Mouse (Mus musculus): Measurements from ENCODE around the gene Il6ra. TPM values are rescaled to one million over a fixed set of nuclear protein-coding genes. Genes with fewer than 3 reads are reported as not detected.
A peak's percentile ranks its signal among the peaks of the same experiment; 100 is the strongest.

Gene Il6ra
- polyA plus RNA-seq, 1 experiment from 2014 or later = 5.3 TPM

DNA sequence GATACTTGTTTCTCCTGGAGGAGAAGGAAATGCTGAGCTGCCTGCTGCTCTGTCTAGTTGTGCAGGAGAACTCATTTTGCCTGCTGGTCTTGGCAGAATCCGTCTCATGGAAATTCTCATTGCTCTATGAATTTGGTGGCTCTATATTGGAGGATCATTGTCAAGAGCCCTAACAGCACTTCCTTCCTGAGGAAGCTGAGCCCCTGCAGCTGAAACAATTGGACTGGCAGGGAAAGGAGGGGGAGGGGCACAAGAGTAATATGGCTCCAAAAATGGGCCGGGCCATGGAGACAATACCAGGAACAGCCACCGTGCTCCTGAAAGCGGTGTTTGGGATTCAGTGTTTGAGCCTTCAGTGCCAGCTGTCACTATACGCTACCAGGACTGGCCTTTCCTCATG, 59.2 kb downstream of the Il6ra start:
- H3K9me3 ChIP-seq (replicated peaks) = no peaks in the 10 kb centered on the region
- no peaks in the 10 kb centered on the region for H3K36me3 ChIP-seq (replicated peaks)
- H3K4me3 ChIP-seq (replicated peaks) = no peak overlapping the region
- no peak overlapping the region for H3K4me2 ChIP-seq
- 37% methylated on average over 5 of the region's 5 CpGs for WGBS (ENCODE audit: insufficient replicate concordance)
- no peak overlapping the region for H3K27ac ChIP-seq (replicated peaks)
- H3K4me1 ChIP-seq (replicated peaks) = 0 out of 2 replicates have a peak, but pooled peaks cover 6% of the 10 kb centered on the region
- 0 out of 2 replicates have a peak, but pooled peaks cover 8% of the 10 kb centered on the region for H3K27me3 ChIP-seq
- no peak for ATAC-seq (ENCODE audit: insufficient read depth)
- H3K9ac ChIP-seq = no peak overlapping the region

DNA sequence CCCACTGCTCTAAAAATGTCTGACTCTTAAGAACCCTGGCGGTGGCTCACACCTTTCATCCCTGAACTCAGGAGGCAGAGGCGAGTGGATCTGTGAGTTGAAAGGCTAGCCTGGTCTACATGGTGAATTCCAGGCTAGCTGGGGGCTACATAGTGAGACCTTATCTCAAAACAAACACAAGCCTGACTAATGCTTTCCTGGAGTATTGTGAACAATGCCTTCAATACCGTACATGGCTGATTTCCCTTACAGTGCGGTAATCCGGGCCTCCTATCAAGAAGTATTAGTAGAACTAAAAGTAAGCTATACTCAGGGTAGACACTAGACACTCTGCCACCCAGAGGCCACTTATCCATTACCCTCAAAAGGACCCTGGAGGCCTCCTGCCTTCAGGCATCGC, 64.9 kb downstream of the Il6ra start:
- Histone ChIP-seq H3K27ac (replicated peaks) (0 out of 2 replicates have a peak overlapping the region, but pooled peaks have one; percentile 6), H3K36me3 (replicated peaks) (no peaks in the 10 kb centered on the region), H3K4me2 (no peak overlapping the region), H3K4me1 (replicated peaks) (peaks cover 8% of the 10 kb centered on the region), H3K4me3 (replicated peaks) (no peak overlapping the region), H3K9ac (no peak overlapping the region), H3K27me3 (no peaks in the 10 kb centered on the region), H3K9me3 (replicated peaks) (no peaks in the 10 kb centered on the region)
- WGBS (ENCODE audit: insufficient replicate concordance) = 68% methylated on average over 6 of the region's 6 CpGs
- ATAC-seq (ENCODE audit: insufficient read depth) = peak; percentile 19; the same call in 1 of the 2 replicates

DNA sequence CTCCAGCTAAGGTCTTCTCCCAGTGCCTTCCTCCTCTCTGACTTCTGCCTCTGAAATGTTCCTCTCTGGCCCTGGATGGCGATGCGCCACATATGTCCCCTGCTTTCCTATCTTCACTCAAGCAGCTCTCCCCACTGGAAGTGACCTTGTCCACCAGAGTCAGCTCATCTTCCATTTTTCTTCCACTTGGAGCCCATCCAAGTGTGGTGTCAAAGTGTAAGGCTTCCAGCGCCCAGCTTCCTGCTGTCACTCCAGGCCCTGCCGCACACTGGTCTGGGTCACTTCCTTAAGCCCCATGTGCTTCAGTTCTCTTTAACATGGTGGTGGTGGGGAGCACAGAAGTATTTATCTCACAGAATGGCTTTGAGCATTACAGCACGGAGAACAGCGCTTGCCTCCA, 65.4 kb downstream of the Il6ra start:
- Histone ChIP-seq H3K36me3 (replicated peaks) (no peaks in the 10 kb centered on the region), H3K9me3 (replicated peaks) (no peaks in the 10 kb centered on the region), H3K27me3 (no peaks in the 10 kb centered on the region), H3K4me2 (no peak overlapping the region), H3K4me1 (replicated peaks) (peaks cover 13% of the 10 kb centered on the region), H3K9ac (no peak overlapping the region), H3K4me3 (replicated peaks) (no peak overlapping the region), H3K27ac (replicated peaks) (0 out of 2 replicates have a peak overlapping the region, but pooled peaks have one; percentile 6)
- peak; percentile 55 for ATAC-seq (ENCODE audit: insufficient read depth)
- WGBS (ENCODE audit: insufficient replicate concordance) = 58% methylated on average over 6 of the region's 6 CpGs

DNA sequence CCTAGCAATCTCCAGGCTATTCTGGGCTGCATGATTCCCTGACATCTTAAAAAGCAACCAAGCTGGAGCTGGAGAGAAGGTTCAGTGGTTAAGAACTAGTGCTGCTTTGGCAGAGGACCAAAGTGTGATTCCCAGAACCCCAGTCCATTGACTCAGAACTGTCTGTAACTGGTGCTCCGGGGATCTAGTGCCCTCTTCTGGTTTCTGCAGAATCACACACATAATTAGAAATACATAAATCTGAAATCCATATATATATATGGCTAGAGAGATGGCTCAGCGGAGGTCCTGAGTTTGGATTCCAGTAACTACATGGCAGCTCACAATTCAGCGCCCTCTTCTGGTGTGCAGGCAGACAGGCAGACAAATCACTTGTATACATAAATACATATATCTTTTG, 65.9 kb downstream of the Il6ra start:
- no peak overlapping the region for H3K4me3 ChIP-seq (replicated peaks)
- H3K27ac ChIP-seq (replicated peaks) = no peak overlapping the region
- H3K9me3 ChIP-seq (replicated peaks) = no peaks in the 10 kb centered on the region
- no peaks in the 10 kb centered on the region for H3K36me3 ChIP-seq (replicated peaks)
- 64% methylated on average over 3 of the region's 3 CpGs for WGBS (ENCODE audit: insufficient replicate concordance)
- ATAC-seq (ENCODE audit: insufficient read depth) = no peak
- H3K9ac ChIP-seq = no peak overlapping the region
- no peaks in the 10 kb centered on the region for H3K27me3 ChIP-seq
- peaks cover 14% of the 10 kb centered on the region for H3K4me1 ChIP-seq (replicated peaks)
- H3K4me2 ChIP-seq = no peak overlapping the region

DNA sequence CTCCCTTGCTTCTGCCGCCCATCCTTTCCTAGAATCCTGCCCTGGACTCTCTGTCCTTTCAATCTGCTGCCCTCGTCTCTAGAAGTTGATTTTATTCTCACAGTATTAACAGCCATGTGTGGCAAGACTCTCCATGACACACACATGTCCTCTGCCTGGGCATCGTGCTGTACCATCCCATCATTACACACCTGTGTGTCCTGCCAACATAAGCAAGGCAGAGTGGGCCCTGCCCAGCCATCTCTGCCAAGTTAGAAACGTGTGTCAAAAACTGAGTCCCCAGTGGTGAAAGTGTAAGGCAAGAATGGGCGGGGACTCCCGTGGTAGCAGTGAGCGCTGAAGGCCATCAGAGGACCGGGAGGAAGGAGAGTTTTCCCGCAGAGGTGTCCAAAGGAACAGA, 67.2 kb downstream of the Il6ra start:
- H3K27me3 ChIP-seq = 0 out of 2 replicates have a peak, but pooled peaks cover 2% of the 10 kb centered on the region
- H3K36me3 ChIP-seq (replicated peaks) = no peaks in the 10 kb centered on the region
- no peak overlapping the region for H3K4me2 ChIP-seq
- H3K4me1 ChIP-seq (replicated peaks) = peaks cover 14% of the 10 kb centered on the region
- 74% methylated on average over 9 of the region's 9 CpGs for WGBS (ENCODE audit: insufficient replicate concordance)
- no peak overlapping the region for H3K9ac ChIP-seq
- no peak overlapping the region for H3K4me3 ChIP-seq (replicated peaks)
- H3K9me3 ChIP-seq (replicated peaks) = no peaks in the 10 kb centered on the region
- no peak for ATAC-seq (ENCODE audit: insufficient read depth)
- no peak overlapping the region for H3K27ac ChIP-seq (replicated peaks)

DNA sequence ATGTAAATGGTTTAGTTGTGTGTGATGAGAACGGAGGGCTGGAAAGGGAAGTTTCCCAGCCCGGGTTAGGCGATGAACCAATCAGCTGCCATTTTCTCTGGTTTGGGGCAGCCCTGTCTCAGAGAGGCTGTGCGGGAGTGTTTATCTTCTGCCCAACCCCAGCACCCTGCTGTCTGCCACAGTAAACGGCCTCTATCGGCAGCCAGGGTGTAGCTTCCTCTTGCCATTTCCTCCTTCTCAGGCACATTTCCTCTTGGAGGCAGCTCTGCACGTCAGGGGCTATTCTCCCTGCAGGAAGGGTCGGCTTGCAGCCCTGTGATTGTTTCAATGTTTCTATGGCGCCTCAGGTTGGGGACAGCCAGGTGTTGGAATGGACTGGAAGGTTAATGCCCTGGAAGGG, 69.8 kb downstream of the Il6ra start:
- WGBS (ENCODE audit: insufficient replicate concordance) = 7% methylated on average over 9 of the region's 9 CpGs
- no peaks in the 10 kb centered on the region for H3K9me3 ChIP-seq (replicated peaks)
- H3K4me1 ChIP-seq (replicated peaks) = peaks cover 14% of the 10 kb centered on the region
- 0 out of 2 replicates have a peak, but pooled peaks cover 8% of the 10 kb centered on the region for H3K27me3 ChIP-seq
- no peaks in the 10 kb centered on the region for H3K36me3 ChIP-seq (replicated peaks)
- H3K27ac ChIP-seq (replicated peaks) = 0 out of 2 replicates have a peak overlapping the region, but pooled peaks have one; percentile 24
- peak; percentile 68 for ATAC-seq (ENCODE audit: insufficient read depth)
- peak overlapping the region; percentile 32; the same call in 1 of the 2 replicates for H3K4me2 ChIP-seq
- no peak overlapping the region for H3K4me3 ChIP-seq (replicated peaks)
- H3K9ac ChIP-seq = no peak overlapping the region

DNA sequence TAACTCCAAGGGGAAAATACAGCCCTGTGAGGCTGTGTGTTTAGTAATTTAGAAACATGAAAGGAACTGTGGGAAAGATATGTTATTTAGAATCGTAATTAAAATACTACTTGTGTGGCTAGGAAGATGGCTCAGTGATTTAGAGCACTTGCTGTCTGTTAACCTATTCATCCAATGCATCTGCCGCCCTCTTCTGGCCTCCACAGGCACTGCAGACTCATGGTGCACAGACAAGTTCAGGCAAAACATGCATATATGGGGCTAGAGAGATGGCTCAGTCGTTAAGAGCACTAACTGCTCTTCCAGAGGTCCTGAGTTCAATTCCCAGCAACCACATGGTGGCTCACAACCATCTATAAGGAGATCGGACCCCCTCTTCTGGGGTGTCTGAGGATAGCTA, 70.7 kb downstream of the Il6ra start:
- Histone ChIP-seq H3K9ac (no peak overlapping the region), H3K4me1 (replicated peaks) (peaks cover 11% of the 10 kb centered on the region), H3K36me3 (replicated peaks) (no peaks in the 10 kb centered on the region), H3K9me3 (replicated peaks) (no peaks in the 10 kb centered on the region), H3K27ac (replicated peaks) (no peak overlapping the region), H3K4me3 (replicated peaks) (no peak overlapping the region), H3K27me3 (0 out of 2 replicates have a peak, but pooled peaks cover 8% of the 10 kb centered on the region), H3K4me2 (no peak overlapping the region)
- no peak for ATAC-seq (ENCODE audit: insufficient read depth)
- 63% methylated on average over 4 of the region's 4 CpGs for WGBS (ENCODE audit: insufficient replicate concordance)

DNA sequence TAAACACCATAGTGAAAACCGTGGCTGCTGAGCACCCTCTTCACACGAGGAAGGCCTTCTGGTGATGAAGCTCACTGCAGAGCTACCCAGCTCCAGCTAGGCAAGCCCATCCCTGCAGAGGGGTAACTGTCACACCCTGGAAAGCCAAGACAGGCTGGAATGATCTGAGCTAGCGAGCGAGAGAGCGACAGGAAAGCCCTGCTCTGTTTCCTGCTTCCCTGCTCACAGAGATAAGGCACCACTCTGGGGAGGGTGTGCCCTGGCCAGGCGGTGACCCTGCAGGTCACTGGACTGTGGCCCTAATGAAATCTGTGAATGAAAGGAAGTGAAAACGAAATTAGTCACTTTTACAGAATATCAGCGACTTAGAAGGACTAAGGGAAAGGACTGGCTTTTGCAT, 77.6 kb downstream of the Il6ra start:
- H3K27me3 ChIP-seq = peaks cover 59% of the 10 kb centered on the region
- 5% methylated on average over 8 of the region's 8 CpGs for WGBS (ENCODE audit: insufficient replicate concordance)

DNA sequence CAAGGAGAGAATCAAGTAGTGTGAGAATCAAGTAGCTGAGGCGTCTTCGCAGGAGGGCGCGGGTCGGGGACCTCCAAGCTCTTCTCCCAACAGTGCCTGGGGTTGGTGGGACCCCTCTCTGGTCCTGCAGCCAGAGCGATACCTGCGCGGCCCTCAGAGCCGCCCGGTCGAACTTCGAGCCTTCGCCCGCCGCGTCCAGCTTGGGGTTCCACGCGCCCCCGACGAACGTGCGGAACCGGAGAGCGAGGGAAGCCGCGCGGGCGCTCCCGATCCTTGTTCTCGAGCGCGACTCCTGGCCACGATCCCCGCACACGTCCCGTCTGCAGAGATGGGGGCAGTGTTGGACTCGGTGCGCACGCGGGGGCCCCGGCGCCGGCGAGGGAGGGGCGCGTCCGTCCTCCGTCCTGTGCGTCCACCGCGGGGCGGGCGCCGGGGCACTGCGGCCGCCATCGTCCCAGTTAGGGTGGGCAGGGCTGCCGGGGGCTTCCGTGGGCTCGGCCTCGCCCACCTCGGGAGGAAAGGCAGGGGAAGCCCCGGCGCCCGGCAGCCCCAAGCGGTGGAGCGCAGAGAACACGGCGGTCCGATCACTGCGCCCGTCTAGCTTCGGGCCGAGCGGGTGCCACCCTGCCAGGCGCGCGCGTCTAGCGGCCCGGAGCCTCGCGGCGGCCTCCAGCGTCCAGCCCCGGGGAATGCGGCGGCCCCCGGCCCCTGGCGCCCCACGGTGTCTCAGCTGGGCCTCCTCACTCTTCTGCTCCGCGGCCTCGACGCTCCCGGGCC, 82.0 kb downstream of the Il6ra start, which contains the start of gene She:
She (plus strand) TSS at position 556 of the 777 bp plus-strand sequence.
- Histone ChIP-seq H3K27me3 (peaks cover 90% of the 10 kb centered on the region), H3K9me3 (replicated peaks) (no peaks in the 10 kb centered on the region), H3K27ac (replicated peaks) (no peak within 1 kb of the TSS; the same call in 1 of the 2 replicates), H3K4me2 (peak within 1 kb of the TSS; percentile 54), H3K36me3 (replicated peaks) (no peaks in the 10 kb centered on the region), H3K4me1 (replicated peaks) (peaks cover 13% of the 10 kb centered on the region), H3K9ac (peak within 1 kb of the TSS; percentile 15; the same call in 1 of the 2 replicates), H3K4me3 (replicated peaks) (peak within 1 kb of the TSS; percentile 45)
- 3% methylated on average over 96 of the region's 96 CpGs for WGBS (ENCODE audit: insufficient replicate concordance)
- no peak for ATAC-seq (ENCODE audit: insufficient read depth)

More for the DNA sequence above, 77.6 kb downstream of the Il6ra start:
- peak; percentile 52; the same call in 1 of the 2 replicates for ATAC-seq (ENCODE audit: insufficient read depth)
- no peak overlapping the region for H3K9ac ChIP-seq
- H3K9me3 ChIP-seq (replicated peaks) = no peaks in the 10 kb centered on the region
- H3K27ac ChIP-seq (replicated peaks) = no peak overlapping the region
- no peaks in the 10 kb centered on the region for H3K36me3 ChIP-seq (replicated peaks)
- H3K4me3 ChIP-seq (replicated peaks) = no peak overlapping the region
- H3K4me2 ChIP-seq = no peak overlapping the region
- H3K4me1 ChIP-seq (replicated peaks) = peaks cover 13% of the 10 kb centered on the region

DNA sequence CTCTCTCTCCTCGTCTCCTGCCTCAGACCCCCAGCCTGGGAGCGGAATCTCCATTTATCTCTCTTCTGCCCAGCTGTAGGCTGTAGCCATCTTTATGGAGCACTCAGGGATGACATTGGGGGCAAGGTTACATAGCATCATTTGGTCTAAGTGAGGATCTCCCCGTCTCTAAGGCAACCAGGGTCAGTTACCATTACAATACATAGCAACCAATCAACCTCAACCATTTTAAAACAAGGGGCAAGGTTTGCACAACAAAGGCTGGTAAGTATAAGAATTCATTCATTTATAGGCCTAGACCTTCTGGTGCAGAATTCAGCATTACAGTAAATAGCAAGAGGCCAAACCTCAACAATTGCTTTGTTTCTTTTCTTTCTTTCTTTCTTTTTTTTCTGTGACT, 86.7 kb downstream of the Il6ra start:
- Histone ChIP-seq H3K27ac (replicated peaks) (no peak overlapping the region), H3K36me3 (replicated peaks) (no peaks in the 10 kb centered on the region), H3K27me3 (peaks cover 47% of the 10 kb centered on the region), H3K4me3 (replicated peaks) (no peak overlapping the region), H3K4me1 (replicated peaks) (peaks cover 11% of the 10 kb centered on the region), H3K9ac (no peak overlapping the region), H3K4me2 (no peak overlapping the region), H3K9me3 (replicated peaks) (no peaks in the 10 kb centered on the region)
- 59% methylated on average over 3 of the region's 3 CpGs for WGBS (ENCODE audit: insufficient replicate concordance)
- ATAC-seq (ENCODE audit: insufficient read depth) = no peak

DNA sequence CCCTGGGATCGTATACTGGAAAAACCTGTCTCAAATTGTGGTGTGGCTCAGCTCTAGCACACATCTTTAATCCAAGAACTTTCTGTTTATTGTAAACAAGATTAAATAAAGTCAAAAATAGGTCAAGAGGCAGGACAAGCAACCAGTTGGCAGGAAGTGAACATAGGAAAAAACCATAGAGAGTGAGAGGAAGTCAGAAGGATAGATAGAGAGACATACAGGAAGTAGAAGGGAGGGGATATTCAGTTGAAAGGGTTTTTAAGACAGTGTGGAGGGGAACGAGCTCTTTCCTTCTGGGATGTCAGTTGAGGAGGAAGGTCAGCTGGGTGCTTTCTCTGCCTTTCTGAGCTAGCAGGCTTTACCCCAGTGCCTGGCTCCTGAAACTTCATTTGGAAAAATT, 89.4 kb downstream of the Il6ra start:
- Histone ChIP-seq H3K9me3 (replicated peaks) (no peaks in the 10 kb centered on the region), H3K4me3 (replicated peaks) (no peak overlapping the region), H3K9ac (no peak overlapping the region), H3K27me3 (peaks cover 33% of the 10 kb centered on the region), H3K4me1 (replicated peaks) (peaks cover 27% of the 10 kb centered on the region), H3K36me3 (replicated peaks) (no peaks in the 10 kb centered on the region), H3K27ac (replicated peaks) (no peak overlapping the region), H3K4me2 (no peak overlapping the region)
- ATAC-seq (ENCODE audit: insufficient read depth) = no peak
- 39% methylated on average over 2 of the region's 2 CpGs for WGBS (ENCODE audit: insufficient replicate concordance)
